Mouse (Mus musculus) heart, embryonic 15.5 days (tissue): Measurements from ENCODE around the gene Gm15517. TPM values are rescaled to one million over a fixed set of nuclear protein-coding genes. Genes with fewer than 3 reads are reported as not detected.
A peak's percentile ranks its signal among the peaks of the same experiment; 100 is the strongest.
"Not testable (repeated sequence)": the region's sequence is repeated elsewhere in the genome, so short reads cannot be mapped to it uniquely, and the experiment has no call there.

Experiments
- ATAC-seq: fragments of 200-750 bp; cut with Nextera tagmentation; replicated peaks from 2 replicates; pipeline ENCODE4 v1.8.0; 2017; ENCODE audit warnings: low read depth, moderate TSS enrichment; ENCODE audit not compliant: insufficient number of reproducible peaks, insufficient read depth, low FRiP score
- H3K27ac ChIP-seq: fragments of 300-500 bp; sonication (generic); 2 replicates; pipeline ENCODE4 v1.5.1; 2015; ENCODE audit warnings: mild to moderate bottlenecking, inconsistent platforms
- H3K27me3 ChIP-seq: fragments of 300-500 bp; sonication (generic); 2 replicates; pipeline ENCODE4 v1.6.1; 2015; ENCODE audit warnings: inconsistent platforms
- H3K36me3 ChIP-seq: fragments of 300-500 bp; sonication (generic); 2 replicates; pipeline ENCODE4 v1.6.1; 2015; ENCODE audit warnings: mild to moderate bottlenecking, inconsistent platforms
- H3K4me1 ChIP-seq: fragments of 300-500 bp; sonication (generic); replicated peaks from 2 replicates; pipeline ENCODE4 v1.6.1; 2015; ENCODE audit warnings: inconsistent platforms
- H3K4me2 ChIP-seq: fragments of 300-500 bp; sonication (generic); 2 replicates; pipeline ENCODE4 v1.6.1; 2015; ENCODE audit warnings: inconsistent platforms, mild to moderate bottlenecking, moderate library complexity
- H3K4me3 ChIP-seq: fragments of 300-500 bp; sonication (generic); 2 replicates; pipeline ENCODE4 v1.5.1; 2015; ENCODE audit warnings: mild to moderate bottlenecking, inconsistent platforms
- H3K9ac ChIP-seq: fragments of 300-500 bp; sonication (generic); 2 replicates; pipeline ENCODE4 v1.6.1; 2015; ENCODE audit warnings: mild to moderate bottlenecking, inconsistent platforms
- H3K9me3 ChIP-seq: fragments of 300-500 bp; sonication (generic); replicated peaks from 2 replicates; pipeline ENCODE4 v1.6.1; 2016; ENCODE audit warnings: inconsistent platforms
- WGBS: fragments of 180-500 bp; shearing (Covaris S2); methylation state at CpG from one replicate; pipeline ENCODE4 v1.1.7; 2015; ENCODE audit warnings: mixed read lengths; 5-methylcytosine and 5-hydroxymethylcytosine counted together
- polyA plus RNA-seq: library from polyadenylated mRNA; unstranded; fragments of >200 nt; fragmentation: Nextera tagmentation; extraction: Ambion mirVana; gene quantifications from 2 replicates; pipeline ENCODE4 v1.2.1, GENCODE M21; 2015

Gene Gm15517
- not detected in 2 replicates for polyA plus RNA-seq

- peaks cover 26% of the 10 kb centered on the region for H3K27me3 ChIP-seq
- no peak within 1 kb of the TSS for H3K27ac ChIP-seq
- no peaks in the 10 kb centered on the region for H3K36me3 ChIP-seq
- no peak within 1 kb of the TSS for H3K4me3 ChIP-seq
- no peak for ATAC-seq
- H3K4me2 ChIP-seq = no peak within 1 kb of the TSS
- no peaks in the 10 kb centered on the region for H3K9me3 ChIP-seq
- 49% methylated on average over 5 of the region's 5 CpGs for WGBS
- no peak within 1 kb of the TSS for H3K9ac ChIP-seq
- H3K4me1 ChIP-seq = peaks cover 6% of the 10 kb centered on the region; the same call in 1 of the 2 replicates
Observed at GRCm38 (mm10) chr7:44261147-44261546, at the start of gene Gm15517. Gene Gm15517 (plus strand): TSS chr7:44261447.

- Histone ChIP-seq H3K9me3 (no peaks in the 10 kb centered on the region), H3K36me3 (no peaks in the 10 kb centered on the region), H3K27ac (no peak within 1 kb of the TSS), H3K4me2 (no peak within 1 kb of the TSS), H3K9ac (no peak within 1 kb of the TSS), H3K4me1 (no peaks in the 10 kb centered on the region), H3K4me3 (no peak within 1 kb of the TSS), H3K27me3 (no peaks in the 10 kb centered on the region)
- 63% methylated on average over 1 of the region's 1 CpGs for WGBS
- no peak for ATAC-seq
Observed at GRCm38 (mm10) chr7:44215645-44216044, 45.6 kb upstream of the Gm15517 start, which contains the start of gene Klk1b5. Gene Klk1b5 (plus strand): TSS chr7:44215945.

GRCm38 (mm10) chr7:44221601-44222000 is 39.6 kb upstream of the Gm15517 start:
- H3K36me3 ChIP-seq, H3K4me1 ChIP-seq, H3K9ac ChIP-seq, ATAC-seq, H3K4me2 ChIP-seq, H3K27me3 ChIP-seq, H3K4me3 ChIP-seq, H3K27ac ChIP-seq, H3K9me3 ChIP-seq: not testable (repeated sequence)
- 54% methylated on average over 10 of the region's 10 CpGs for WGBS

- H3K4me1 ChIP-seq, H3K9ac ChIP-seq, H3K27me3 ChIP-seq, H3K36me3 ChIP-seq, H3K4me2 ChIP-seq, H3K27ac ChIP-seq, H3K9me3 ChIP-seq, ATAC-seq, H3K4me3 ChIP-seq: not testable (repeated sequence)
- 54% methylated on average over 6 of the region's 6 CpGs for WGBS
Observed at GRCm38 (mm10) chr7:44222335-44222734, 38.9 kb upstream of the Gm15517 start.

- Histone ChIP-seq H3K27ac (no peak within 1 kb of the TSS), H3K4me1 (no peaks in the 10 kb centered on the region), H3K27me3 (no peaks in the 10 kb centered on the region), H3K4me2 (no peak within 1 kb of the TSS), H3K9ac (no peak within 1 kb of the TSS), H3K4me3 (no peak within 1 kb of the TSS), H3K9me3 (no peaks in the 10 kb centered on the region), H3K36me3 (no peaks in the 10 kb centered on the region)
- 44% methylated on average over 1 of the region's 1 CpGs for WGBS
- no peak for ATAC-seq
Observed at GRCm38 (mm10) chr7:44225076-44225475, 36.2 kb upstream of the Gm15517 start, which contains the start of gene Klk1. Gene Klk1 (plus strand): TSS chr7:44225360.

GRCm38 (mm10) chr7:44235909-44236308 is 25.3 kb upstream of the Gm15517 start, which contains the start of gene Gm36864:
Gene Gm36864 (plus strand): TSS chr7:44236177.
- Histone ChIP-seq H3K9ac (no peak within 1 kb of the TSS; the same call in 1 of the 2 replicates), H3K36me3 (no peaks in the 10 kb centered on the region), H3K4me2 (no peak within 1 kb of the TSS), H3K4me3 (no peak within 1 kb of the TSS), H3K4me1 (no peaks in the 10 kb centered on the region), H3K27ac (no peak within 1 kb of the TSS), H3K27me3 (no peaks in the 10 kb centered on the region), H3K9me3 (no peaks in the 10 kb centered on the region)
- no peak for ATAC-seq
- WGBS = 49% methylated on average over 3 of the region's 3 CpGs

GRCm38 (mm10) chr7:44239913-44240312 is 21.3 kb upstream of the Gm15517 start:
- Histone ChIP-seq H3K9me3 (no peaks in the 10 kb centered on the region), H3K4me2 (no peak overlapping the region), H3K4me3 (no peak overlapping the region), H3K9ac (no peak overlapping the region), H3K27ac (no peak overlapping the region), H3K4me1 (no peaks in the 10 kb centered on the region), H3K36me3 (no peaks in the 10 kb centered on the region), H3K27me3 (no peaks in the 10 kb centered on the region)
- 57% methylated on average over 2 of the region's 2 CpGs for WGBS
- ATAC-seq = no peak

GRCm38 (mm10) chr7:44240712-44241111 is 20.5 kb upstream of the Gm15517 start:
- Histone ChIP-seq H3K9me3 (no peaks in the 10 kb centered on the region), H3K4me1 (peaks cover 5% of the 10 kb centered on the region; the same call in 1 of the 2 replicates), H3K27ac (no peak overlapping the region), H3K4me2 (no peak overlapping the region), H3K9ac (no peak overlapping the region), H3K36me3 (no peaks in the 10 kb centered on the region), H3K4me3 (no peak overlapping the region), H3K27me3 (no peaks in the 10 kb centered on the region)
- ATAC-seq = no peak
- WGBS = 35% methylated on average over 1 of the region's 1 CpGs

GRCm38 (mm10) chr7:44241163-44241562 is 20.1 kb upstream of the Gm15517 start:
- no peak for ATAC-seq
- no peak overlapping the region for H3K4me3 ChIP-seq
- H3K27me3 ChIP-seq = no peaks in the 10 kb centered on the region
- H3K4me2 ChIP-seq = no peak overlapping the region
- 53% methylated on average over 2 of the region's 2 CpGs for WGBS
- no peak overlapping the region for H3K27ac ChIP-seq
- H3K9ac ChIP-seq = no peak overlapping the region
- no peaks in the 10 kb centered on the region for H3K36me3 ChIP-seq
- no peaks in the 10 kb centered on the region for H3K9me3 ChIP-seq
- peaks cover 5% of the 10 kb centered on the region; the same call in 1 of the 2 replicates for H3K4me1 ChIP-seq

GRCm38 (mm10) chr7:44244080-44244479 is 17.2 kb upstream of the Gm15517 start:
- Histone ChIP-seq H3K27me3 (no peaks in the 10 kb centered on the region), H3K4me2 (no peak overlapping the region), H3K4me1 (peaks cover 18% of the 10 kb centered on the region), H3K9ac (no peak overlapping the region), H3K27ac (no peak overlapping the region), H3K9me3 (no peaks in the 10 kb centered on the region), H3K4me3 (no peak overlapping the region), H3K36me3 (peaks cover 4% of the 10 kb centered on the region)
- ATAC-seq = no peak
- WGBS = 68% methylated on average over 1 of the region's 1 CpGs

- H3K4me2 ChIP-seq = peak within 1 kb of the TSS; percentile 77
- peak within 1 kb of the TSS; percentile 86 for H3K9ac ChIP-seq
- H3K4me3 ChIP-seq = peak within 1 kb of the TSS; percentile 98
- peak; percentile 86 for ATAC-seq
- peaks cover 19% of the 10 kb centered on the region for H3K4me1 ChIP-seq
- peak within 1 kb of the TSS; percentile 90 for H3K27ac ChIP-seq
- H3K9me3 ChIP-seq = no peaks in the 10 kb centered on the region
- H3K27me3 ChIP-seq = no peaks in the 10 kb centered on the region
- under 1% methylated on average over 62 of the region's 62 CpGs for WGBS
- H3K36me3 ChIP-seq = peaks cover 22% of the 10 kb centered on the region
Observed at GRCm38 (mm10) chr7:44246055-44246983, 14.9 kb upstream of the Gm15517 start, which contains the start of the genes 1700028J19Rik and 2410002F23Rik. Gene 1700028J19Rik (minus strand): TSS chr7:44246695. Gene 2410002F23Rik (plus strand): TSS chr7:44246722.
